Mouse (Mus musculus) liver, embryonic 14.5 days (tissue): ENCODE results near the gene Pbx1.

Experiments
- CTCF ChIP-seq: IDR thresholded peaks from 2 replicates; pipeline ENCODE4 v1.5.1; 2016; ENCODE audit warnings: antibody characterized with exemption, low read depth, control low read depth
- EP300 ChIP-seq: IDR thresholded peaks from 2 replicates; pipeline ENCODE4 v1.6.1; 2016; ENCODE audit warnings: antibody characterized with exemption, low read depth

DNA sequence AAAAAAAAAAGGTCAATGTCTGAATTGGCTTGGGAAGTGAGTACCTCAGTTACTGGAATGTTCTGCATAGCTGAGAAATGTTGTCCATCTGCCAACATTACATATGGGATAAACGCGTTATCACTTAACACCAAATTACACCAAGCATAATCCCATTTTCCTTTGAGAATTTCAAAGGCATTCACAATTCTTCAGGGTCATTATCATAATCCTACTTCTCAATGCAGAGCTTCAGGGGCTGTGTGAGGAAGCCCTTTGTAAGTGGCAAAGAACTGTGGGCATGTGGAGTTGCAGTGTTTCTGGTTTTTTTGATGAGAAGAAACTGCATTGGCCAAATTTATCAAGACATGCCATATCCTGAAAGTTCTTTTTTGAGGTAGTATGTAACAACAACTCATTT, 333.3 kb downstream of the Pbx1 start:
- TF ChIP-seq EP300 (no peak), CTCF (no peak)
